In the genomic region with DNA sequence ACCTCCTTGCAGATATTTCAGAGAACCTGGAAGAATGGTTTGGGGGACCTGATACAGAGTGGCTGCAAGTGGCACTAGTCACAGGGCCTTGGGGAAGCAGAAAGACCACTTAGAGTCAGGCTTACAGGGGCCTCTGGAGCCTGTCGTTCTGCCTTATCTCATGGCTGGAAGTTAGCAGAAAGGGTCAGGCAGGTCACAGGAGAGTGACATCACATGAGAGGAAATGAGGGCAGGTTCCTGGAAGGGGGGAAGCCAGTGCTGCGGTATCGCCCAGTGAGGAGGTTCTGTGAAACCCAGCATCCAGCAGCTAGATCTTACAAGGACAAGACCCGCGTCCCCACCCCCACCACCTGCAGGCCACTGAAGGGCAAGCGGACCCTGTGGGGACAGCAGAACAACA, we compare ENCODE assay signal across 1 mouse cellular context.
TF ChIP-seq lines count a peak whose summit lies in the region.

No protein-coding gene starts in this region.

TF ChIP-seq in CH12.LX, 34 proteins besides CTCF, POLR2A, EP300 and RAD21:
- TF ChIP-seq SIN3A (IDR thresholded peaks at IDR 0.05; ENCODE audit: low read length) (no peak), MAZ (IDR thresholded peaks at IDR 0.05; ENCODE audit: low read depth, low read length) (no peak), BHLHE40 (IDR thresholded peaks at IDR 0.05; ENCODE audit: low read depth, low read length) (peak; percentile 47), CHD2 (IDR thresholded peaks at IDR 0.05; ENCODE audit: low read length) (peak; percentile 40; the same call in 1 of the 2 replicates), MAFK (IDR thresholded peaks at IDR 0.05; ENCODE audit: insufficient replicate concordance, low read length) (no peak), RCOR1 (conservative IDR thresholded peaks at IDR 0.05; ENCODE audit: low read depth, low read length) (no peak), TCF12 (IDR thresholded peaks at IDR 0.05; ENCODE audit: low read depth, low read length) (peak; percentile 37; the same call in 1 of the 2 replicates)
